Mouse (Mus musculus) stomach, postnatal 0 days (tissue): Measurements from ENCODE around the gene Dync1i2. TPM values are rescaled to one million over a fixed set of nuclear protein-coding genes. Genes with fewer than 3 reads are reported as not detected.

Experiments used
- ATAC-seq: fragments of 200-750 bp; cut with Nextera tagmentation; 2 replicates; pipeline ENCODE4 v1.8.0; 2017; ENCODE audit not compliant: low FRiP score, low TSS enrichment
- DNase-seq: peaks from one replicate; pipeline ENCODE4 v3.0.0-alpha.2; 2016; ENCODE audit warnings: low spot score
- H3K27ac ChIP-seq: fragments of 300-500 bp; sonication (generic); replicated peaks from 2 replicates; pipeline ENCODE4 v1.5.1; 2014; ENCODE audit warnings: mild to moderate bottlenecking, control low read depth
- H3K27me3 ChIP-seq: fragments of 300-500 bp; sonication (generic); 2 replicates; pipeline ENCODE4 v1.6.1; 2014; ENCODE audit warnings: low read length; ENCODE audit not compliant: control insufficient read depth, insufficient read depth
- H3K36me3 ChIP-seq: fragments of 300-500 bp; sonication (generic); 2 replicates; pipeline ENCODE4 v1.6.1; 2014; ENCODE audit warnings: low read length, mixed read lengths; ENCODE audit not compliant: control insufficient read depth, insufficient read depth
- H3K4me1 ChIP-seq: fragments of 300-500 bp; sonication (generic); replicated peaks from 2 replicates; pipeline ENCODE4 v1.6.1; 2014; ENCODE audit warnings: antibody characterized with exemption; ENCODE audit not compliant: control insufficient read depth, insufficient read depth
- H3K4me2 ChIP-seq: fragments of 300-500 bp; sonication (generic); replicated peaks from 2 replicates; pipeline ENCODE4 v1.6.1; 2014; ENCODE audit warnings: low read depth, mild to moderate bottlenecking, control low read depth, moderate library complexity
- H3K4me3 ChIP-seq: fragments of 300-500 bp; sonication (generic); 2 replicates; pipeline ENCODE4 v1.5.1; 2014; ENCODE audit warnings: low read depth, low read length, control low read depth
- H3K9ac ChIP-seq: fragments of 300-500 bp; sonication (generic); 2 replicates; pipeline ENCODE4 v1.6.1; 2014; ENCODE audit warnings: mild to moderate bottlenecking, low read length, control low read depth, mixed read lengths
- H3K9me3 ChIP-seq: fragments of 300-500 bp; sonication (generic); 2 replicates; pipeline ENCODE4 v1.6.1; 2016; ENCODE audit warnings: low read length; ENCODE audit not compliant: control insufficient read depth
- CTCF ChIP-seq: IDR thresholded peaks from 2 replicates; pipeline ENCODE4 v1.5.1; 2016; ENCODE audit warnings: antibody characterized with exemption, low read depth, mild to moderate bottlenecking, moderate library complexity
- EP300 ChIP-seq: optimal IDR thresholded peaks from 2 replicates; pipeline ENCODE3; 2016; ENCODE audit warnings: antibody characterized with exemption
- WGBS: fragments of 180-500 bp; shearing (Covaris S2); extraction: QIAGEN DNeasy Blood & Tissue Kit; methylation state at CpG from one replicate; pipeline ENCODE4 v1.1.7; 2014; 5-methylcytosine and 5-hydroxymethylcytosine counted together
- polyA plus RNA-seq: library from polyadenylated mRNA; unstranded; fragments of >200 nt; fragmentation: Nextera tagmentation; extraction: Ambion mirVana; gene quantifications from 2 replicates; pipeline ENCODE4 v1.2.1, GENCODE M21; 2015

Gene Dync1i2
- polyA plus RNA-seq, 1 experiment from 2014 or later: 59.2 TPM

- Histone ChIP-seq H3K4me1 (no peaks in the 10 kb centered on the region), H3K4me2 (no peak overlapping the region), H3K27me3 (no peaks in the 10 kb centered on the region), H3K9ac (no peak overlapping the region), H3K36me3 (no peaks in the 10 kb centered on the region), H3K4me3 (no peak overlapping the region), H3K27ac (no peak overlapping the region), H3K9me3 (no peaks in the 10 kb centered on the region)
- ATAC-seq (no peak), DNase-seq (no peak)
- TF ChIP-seq EP300 (no peak), CTCF (no peak)
- 42% methylated on average over 9 of the region's 9 CpGs for WGBS
These were observed 34.9 kb upstream of the Dync1i2 start for GRCm38 (mm10) chr2:71176329-71177249.

- no peaks in the 10 kb centered on the region for H3K9me3 ChIP-seq
- no peaks in the 10 kb centered on the region for H3K36me3 ChIP-seq
- DNase-seq (no peak), ATAC-seq (no peak)
- no peaks in the 10 kb centered on the region for H3K27me3 ChIP-seq
- no peak for TF ChIP-seq CTCF
- TF ChIP-seq EP300: no peak
- WGBS: 74% methylated on average over 1 of the region's 1 CpGs
- no peaks in the 10 kb centered on the region for H3K4me1 ChIP-seq
- no peak overlapping the region for H3K9ac ChIP-seq
- no peak overlapping the region for H3K4me3 ChIP-seq
- H3K27ac ChIP-seq: no peak overlapping the region
- no peak overlapping the region for H3K4me2 ChIP-seq
These were observed 34.3 kb upstream of the Dync1i2 start for GRCm38 (mm10) chr2:71177250-71177615.

GRCm38 (mm10) chr2:71177760-71178159, 33.7 kb upstream of the Dync1i2 start:
- Histone ChIP-seq H3K4me3 (no peak overlapping the region), H3K27ac (no peak overlapping the region), H3K9me3 (no peaks in the 10 kb centered on the region), H3K4me1 (no peaks in the 10 kb centered on the region), H3K36me3 (no peaks in the 10 kb centered on the region), H3K4me2 (no peak overlapping the region), H3K27me3 (no peaks in the 10 kb centered on the region), H3K9ac (no peak overlapping the region)
- DNase-seq (no peak), ATAC-seq (no peak)
- TF ChIP-seq CTCF (peak; percentile 35), EP300 (no peak)
- WGBS: 100% methylated on average over 1 of the region's 1 CpGs

GRCm38 (mm10) chr2:71179716-71180115, 31.8 kb upstream of the Dync1i2 start:
- Histone ChIP-seq H3K27me3 (no peaks in the 10 kb centered on the region), H3K4me2 (no peak overlapping the region), H3K9me3 (no peaks in the 10 kb centered on the region), H3K4me1 (no peaks in the 10 kb centered on the region), H3K9ac (no peak overlapping the region), H3K4me3 (no peak overlapping the region), H3K36me3 (no peaks in the 10 kb centered on the region), H3K27ac (no peak overlapping the region)
- 81% methylated on average over 10 of the region's 10 CpGs for WGBS
- ATAC-seq (no peak), DNase-seq (no peak)
- TF ChIP-seq EP300 (no peak), CTCF (no peak)

GRCm38 (mm10) chr2:71180566-71181217, 30.8 kb upstream of the Dync1i2 start:
- ATAC-seq (no peak), DNase-seq (no peak)
- no peak overlapping the region for H3K9ac ChIP-seq
- H3K4me1 ChIP-seq: no peaks in the 10 kb centered on the region
- no peaks in the 10 kb centered on the region for H3K27me3 ChIP-seq
- 48% methylated on average over 7 of the region's 8 CpGs for WGBS
- no peak overlapping the region for H3K4me2 ChIP-seq
- TF ChIP-seq CTCF: no peak
- no peak for TF ChIP-seq EP300
- no peaks in the 10 kb centered on the region for H3K36me3 ChIP-seq
- H3K27ac ChIP-seq: no peak overlapping the region
- H3K9me3 ChIP-seq: no peaks in the 10 kb centered on the region
- no peak overlapping the region for H3K4me3 ChIP-seq

GRCm38 (mm10) chr2:71187950-71188349, 23.6 kb upstream of the Dync1i2 start:
- no peak for ATAC-seq
- Histone ChIP-seq H3K4me2 (no peak overlapping the region), H3K9ac (no peak overlapping the region), H3K4me3 (no peak overlapping the region), H3K4me1 (no peaks in the 10 kb centered on the region), H3K27me3 (no peaks in the 10 kb centered on the region), H3K27ac (no peak overlapping the region), H3K36me3 (no peaks in the 10 kb centered on the region), H3K9me3 (no peaks in the 10 kb centered on the region)
- 65% methylated on average over 3 of the region's 3 CpGs for WGBS
- DNase-seq: no peak
- TF ChIP-seq CTCF: no peak
- TF ChIP-seq EP300: no peak
